Mouse (Mus musculus) stomach, postnatal 0 days (tissue): ENCODE results near the gene Upp2.

Source experiments
- CTCF ChIP-seq: IDR thresholded peaks from 2 replicates; pipeline ENCODE4 v1.5.1; 2016; ENCODE audit warnings: antibody characterized with exemption, low read depth, mild to moderate bottlenecking, moderate library complexity
- EP300 ChIP-seq: optimal IDR thresholded peaks from 2 replicates; pipeline ENCODE3; 2016; ENCODE audit warnings: antibody characterized with exemption

GRCm38 (mm10) chr2:58596774-58597342, 29.8 kb downstream of the Upp2 start:
- no peak for TF ChIP-seq CTCF
- TF ChIP-seq EP300 = no peak
